Mouse (Mus musculus): ENCODE results near the gene Tmem26.

- TF ChIP-seq CTCF (IDR thresholded peaks at IDR 0.05; ENCODE audit: low read depth, low read length) (no peak), POLR2AphosphoS5 (IDR thresholded peaks at IDR 0.05; ENCODE audit: insufficient replicate concordance, low read depth, low read length) (no peak), GATA1 (IDR thresholded peaks at IDR 0.05; ENCODE audit: borderline replicate concordance, low read length) (no peak), TAL1 (conservative IDR thresholded peaks at IDR 0.05; ENCODE audit: low read depth, low read length) (no peak), GATA2 (IDR thresholded peaks at IDR 0.05; ENCODE audit: borderline replicate concordance, low read depth, low read length) (no peak)
Observed at GRCm38 (mm10) chr10:68685510-68685909, 37.9 kb upstream of the Tmem26 start.
